Mouse (Mus musculus) cortical plate, adult 2 months (tissue): ENCODE data around the gene Aldh3b1. TPM values are rescaled to one million over a fixed set of nuclear protein-coding genes. Genes with fewer than 3 reads are reported as not detected.

Experiments used
- H3K27ac ChIP-seq: fragments of 200-500 bp; 2 replicates; pipeline ENCODE4 v1.5.1; 2012; ENCODE audit warnings: low read length, control low read depth, inconsistent platforms; ENCODE audit not compliant: insufficient read depth
- H3K4me1 ChIP-seq: fragments of 200-500 bp; 2 replicates; pipeline ENCODE4 v1.6.1; 2011; ENCODE audit warnings: low read length; ENCODE audit not compliant: control insufficient read depth, insufficient read depth
- H3K4me3 ChIP-seq: fragments of 200-500 bp; 2 replicates; pipeline ENCODE4 v1.5.1; 2011; ENCODE audit warnings: mild to moderate bottlenecking, low read length, control low read depth; ENCODE audit not compliant: insufficient read depth
- CTCF ChIP-seq: fragments of 200-500 bp; IDR thresholded peaks from 2 replicates; pipeline ENCODE4 v1.5.1; 2011; ENCODE audit warnings: mild to moderate bottlenecking, control low read depth, low read length; ENCODE audit not compliant: insufficient read depth; ENCODE audit errors: extremely low read depth
- POLR2A ChIP-seq: fragments of 200-500 bp; IDR thresholded peaks from 2 replicates; pipeline ENCODE4 v1.6.1; 2011; ENCODE audit warnings: mild to moderate bottlenecking, low read length, control low read depth; ENCODE audit not compliant: insufficient read depth; ENCODE audit errors: extremely low read depth
- polyA plus RNA-seq: library from polyadenylated mRNA; depleted of rRNA; stranded (reverse); fragments of >200 nt; gene quantifications from 2 replicates; pipeline ENCODE4 v1.2.3, GENCODE M21; 2012

The Aldh3b1 gene
- polyA plus RNA-seq, 1 experiment = 8.1 TPM

DNA sequence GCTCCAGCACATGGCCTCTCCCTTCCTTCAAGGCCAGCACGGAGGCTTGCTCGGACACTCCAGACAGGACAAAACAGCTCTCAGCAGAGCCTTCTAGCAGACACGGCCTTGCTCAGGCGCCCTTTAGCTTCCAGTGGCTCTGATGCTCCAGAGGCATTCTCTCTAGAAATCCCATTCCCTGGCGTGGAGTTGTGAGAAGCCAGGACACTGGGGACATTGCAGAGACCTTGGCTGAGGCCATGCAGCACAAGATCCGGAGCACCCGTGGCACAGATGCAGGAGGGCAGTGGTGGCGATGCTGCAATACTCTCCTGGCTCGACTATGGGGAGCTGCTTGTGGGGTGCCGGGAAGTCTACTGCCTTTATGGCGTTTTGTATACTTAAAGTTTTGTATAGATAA, 12.9 kb downstream of the Aldh3b1 start:
- no peak overlapping the region for H3K27ac ChIP-seq
- H3K4me3 ChIP-seq = no peak overlapping the region
- TF ChIP-seq POLR2A (no peak), CTCF (no peak)
- peaks cover 3% of the 10 kb centered on the region; the same call in 1 of the 2 replicates for H3K4me1 ChIP-seq

GRCm38 (mm10) chr19:3914535-3914934, 15.1 kb downstream of the Aldh3b1 start:
- TF ChIP-seq CTCF = no peak
- Histone ChIP-seq H3K4me3 (no peak overlapping the region), H3K4me1 (peaks cover 5% of the 10 kb centered on the region; the same call in 1 of the 2 replicates), H3K27ac (peak overlapping the region; percentile 42; the same call in 1 of the 2 replicates)

DNA sequence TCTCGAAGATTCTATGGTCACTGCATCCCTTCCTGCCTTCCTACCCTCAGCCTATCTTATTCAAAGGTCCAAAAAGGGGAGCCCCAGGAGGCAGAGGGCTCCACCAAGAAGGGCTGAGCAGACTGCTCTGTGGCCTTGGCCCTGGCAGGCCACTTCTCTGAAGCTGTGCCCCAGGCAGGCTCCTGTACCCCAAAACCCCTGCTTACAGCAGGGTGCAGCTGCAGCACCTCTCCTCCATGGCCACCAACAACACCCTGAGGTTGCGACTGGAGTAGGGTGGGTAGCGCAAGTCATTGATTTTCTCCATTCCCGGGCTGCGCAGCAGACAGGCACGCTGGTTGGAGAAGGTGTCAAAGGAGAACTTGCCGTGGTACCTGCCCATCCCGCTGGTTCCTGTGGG, 15.9 kb downstream of the Aldh3b1 start:
- TF ChIP-seq POLR2A = no peak
- no peak for TF ChIP-seq CTCF
- Histone ChIP-seq H3K27ac (no peak overlapping the region), H3K4me1 (peaks cover 5% of the 10 kb centered on the region; the same call in 1 of the 2 replicates), H3K4me3 (peak overlapping the region; percentile 78; the same call in 1 of the 2 replicates)

DNA sequence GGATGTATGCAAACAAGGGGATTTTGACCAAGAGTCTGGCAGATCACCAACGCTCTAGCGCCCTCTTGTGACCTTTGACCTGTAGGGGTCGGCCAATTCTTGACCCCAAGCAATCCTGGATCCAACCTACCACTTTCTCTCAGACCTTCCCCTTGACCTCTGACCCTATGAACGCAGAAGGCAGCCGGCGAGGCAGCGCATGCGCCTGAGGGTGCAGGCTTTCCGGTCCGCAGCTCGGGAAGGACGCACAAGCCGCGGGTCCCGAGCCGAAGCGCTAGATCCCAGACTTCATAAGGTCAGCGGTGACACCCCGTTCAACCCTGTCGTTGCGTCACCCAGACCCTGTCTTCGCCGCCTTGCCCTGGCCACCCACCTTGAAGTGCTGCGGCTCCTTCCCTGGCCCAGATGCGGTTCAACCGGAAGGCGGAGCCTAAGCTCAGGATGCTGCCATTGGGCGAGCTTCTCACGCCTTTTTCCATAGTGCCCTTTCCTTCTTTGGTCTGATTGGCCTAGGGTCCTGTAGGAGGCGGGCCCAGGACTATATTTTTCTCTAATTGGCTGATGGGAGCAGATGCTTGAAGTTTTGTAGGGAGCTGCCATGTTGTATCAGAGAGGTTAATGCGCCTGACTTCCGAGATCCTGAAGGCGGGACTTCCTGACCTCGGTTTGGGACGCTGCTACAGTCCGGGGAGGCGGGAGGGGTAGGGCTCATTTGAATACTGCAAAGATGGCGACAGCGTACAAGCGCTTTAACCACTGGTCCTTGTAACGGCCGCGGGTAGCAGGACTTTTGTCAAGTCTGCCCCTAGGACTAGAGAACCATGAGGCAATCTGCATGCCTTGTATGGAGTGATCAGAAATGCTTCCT, 17.0 kb downstream of the Aldh3b1 start, which contains the start of gene Ndufs8:
Ndufs8 (minus strand) TSS at position 438 of the 868 bp plus-strand sequence.
- H3K27ac ChIP-seq = peak within 1 kb of the TSS; percentile 93
- peaks cover 5% of the 10 kb centered on the region; the same call in 1 of the 2 replicates for H3K4me1 ChIP-seq
- TF ChIP-seq POLR2A (peak; percentile 79), CTCF (no peak)
- H3K4me3 ChIP-seq = peak within 1 kb of the TSS; percentile 78

DNA sequence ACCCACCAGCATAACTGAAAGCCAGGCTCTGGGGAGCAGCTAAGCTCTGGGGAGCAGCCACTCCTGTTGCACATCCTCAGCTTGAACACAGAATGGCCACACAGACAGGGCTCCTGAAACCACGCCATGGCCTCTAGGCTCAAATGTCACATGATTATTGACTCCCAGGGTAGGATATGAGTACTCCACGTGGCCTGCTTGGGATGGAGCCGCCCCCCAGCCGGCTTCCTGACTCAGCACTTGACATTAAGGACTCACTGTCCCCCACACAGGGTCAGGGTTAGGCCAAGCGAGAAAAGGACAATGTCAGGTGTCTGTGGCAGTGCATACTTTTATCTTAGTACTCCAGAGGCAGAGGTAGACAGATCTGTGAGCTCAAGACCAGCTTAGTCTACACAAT, 19.4 kb downstream of the Aldh3b1 start:
- no peak overlapping the region for H3K4me3 ChIP-seq
- H3K4me1 ChIP-seq = peaks cover 8% of the 10 kb centered on the region; the same call in 1 of the 2 replicates
- H3K27ac ChIP-seq = no peak overlapping the region
- TF ChIP-seq POLR2A (no peak), CTCF (no peak)

DNA sequence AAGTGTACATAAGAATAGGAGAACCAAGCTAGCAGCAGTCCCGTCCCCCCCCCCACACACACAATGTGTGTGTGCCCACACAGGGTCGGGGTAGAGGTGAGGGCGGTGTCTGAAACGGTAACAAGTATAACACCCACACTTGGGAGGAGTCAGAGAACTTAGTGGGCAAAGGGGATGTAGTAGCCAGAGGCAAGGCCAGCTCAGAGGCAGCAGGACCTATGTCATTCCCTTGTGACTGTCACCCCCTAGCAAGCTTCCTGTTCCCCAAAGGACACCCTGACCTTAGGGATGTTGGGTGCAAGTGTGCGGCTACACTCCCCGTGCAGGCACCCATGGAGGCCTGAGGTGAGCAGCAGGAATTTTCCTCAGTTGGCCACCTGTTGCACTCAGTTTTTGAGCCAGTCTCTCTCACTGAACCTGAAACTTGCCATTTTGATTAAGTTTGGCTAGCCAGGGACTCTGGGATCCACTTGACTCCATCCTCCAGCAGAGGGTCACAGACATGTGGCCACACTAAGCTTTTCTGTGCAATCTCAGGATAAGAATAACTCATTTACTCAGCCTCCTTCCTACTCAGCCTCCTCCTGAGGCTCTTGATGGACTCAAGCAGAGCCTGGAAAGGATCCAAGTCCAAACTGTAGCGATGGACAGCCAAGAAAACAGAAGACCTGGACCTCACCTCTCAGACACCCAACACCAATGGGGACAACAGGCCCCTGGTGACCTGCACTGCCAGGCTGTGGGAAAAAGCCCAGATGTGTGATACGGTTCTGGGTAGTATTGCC, 21.5 kb downstream of the Aldh3b1 start:
- H3K27ac ChIP-seq = no peak overlapping the region

DNA sequence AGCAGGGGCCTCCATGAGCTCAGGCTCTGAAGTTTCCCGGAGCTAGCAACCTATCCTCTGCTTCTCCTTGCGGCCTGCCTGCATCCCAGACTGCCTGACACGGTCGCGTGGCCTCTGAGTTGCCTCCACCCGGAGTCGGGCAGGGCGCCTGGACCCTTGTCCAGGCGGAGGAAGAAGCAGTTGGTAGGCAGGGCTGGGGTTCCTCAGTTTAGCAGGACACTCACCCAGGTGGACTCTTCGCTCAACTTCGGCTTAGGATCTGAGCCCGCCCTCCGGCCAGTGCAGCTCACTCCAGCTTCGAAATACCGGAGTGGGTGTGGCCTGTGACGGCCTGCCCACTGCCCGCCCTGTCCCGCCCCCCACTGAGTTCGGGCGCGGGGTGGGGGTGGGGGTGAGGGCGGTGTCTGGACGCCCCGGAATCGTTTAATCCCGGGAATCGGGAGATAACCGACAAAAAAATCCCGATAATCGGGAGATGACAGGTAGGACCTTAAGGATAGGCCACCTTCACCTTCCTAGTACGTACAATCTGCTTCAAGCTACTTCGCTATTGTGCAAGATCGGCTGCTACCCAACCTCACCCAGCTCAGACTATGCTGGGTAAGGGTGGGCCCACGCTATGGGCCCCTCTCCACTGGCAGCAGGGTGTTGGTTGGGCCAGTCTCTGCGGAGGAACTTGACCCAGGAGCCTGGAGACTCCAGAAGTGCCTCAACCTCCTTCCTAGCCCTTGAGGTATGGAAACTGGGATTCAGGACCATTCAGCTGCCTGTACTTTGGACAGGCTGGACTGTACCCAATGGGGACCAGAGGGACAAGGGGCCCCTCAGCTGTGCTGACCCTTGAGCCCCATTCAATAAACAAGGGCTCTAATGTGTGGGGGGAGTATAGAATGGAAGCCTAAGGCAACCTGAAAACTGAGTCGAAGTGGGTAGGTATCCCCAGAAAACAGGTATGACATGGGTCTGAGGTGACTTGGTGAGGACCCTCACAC, 22.5 kb downstream of the Aldh3b1 start, which contains the start of gene Tcirg1:
Tcirg1 (minus strand) TSS at position 339 of the 992 bp plus-strand sequence.
- H3K4me3 ChIP-seq = peak within 1 kb of the TSS; percentile 54
- peaks cover 10% of the 10 kb centered on the region; the same call in 1 of the 2 replicates for H3K4me1 ChIP-seq
- no peak within 1 kb of the TSS for H3K27ac ChIP-seq
- peak; percentile 62; the same call in 1 of the 2 replicates for TF ChIP-seq POLR2A
- no peak for TF ChIP-seq CTCF

More for the DNA sequence above, 21.5 kb downstream of the Aldh3b1 start:
- H3K4me3 ChIP-seq = no peak overlapping the region
- H3K4me1 ChIP-seq = peaks cover 10% of the 10 kb centered on the region; the same call in 1 of the 2 replicates
- TF ChIP-seq CTCF (no peak), POLR2A (no peak)

GRCm38 (mm10) chr19:3906326-3906725, 23.3 kb downstream of the Aldh3b1 start:
- Histone ChIP-seq H3K4me3 (peak overlapping the region; percentile 54), H3K27ac (no peak overlapping the region)
- TF ChIP-seq POLR2A (no peak), CTCF (no peak)

More at GRCm38 (mm10) chr19:3906326-3906725, 23.3 kb downstream of the Aldh3b1 start:
- peaks cover 6% of the 10 kb centered on the region; the same call in 1 of the 2 replicates for H3K4me1 ChIP-seq
